Mouse (Mus musculus) myocyte (in vitro differentiated cells): Measurements from ENCODE around the gene Tent5b.

Experiments
- E2F4 ChIP-seq: IDR thresholded peaks from one replicate; pipeline ENCODE4 v1.6.1; 2011; ENCODE audit warnings: mild to moderate bottlenecking, control low read depth, moderate library complexity; ENCODE audit not compliant: insufficient read depth
- MYOD1 ChIP-seq, 3 experiments: IDR thresholded peaks; one replicate each; pipeline ENCODE4 v1.6.1; 2011; ENCODE audit warnings: control low read depth in 2 of 3, low read depth in 2 of 3, mild to moderate bottlenecking in 2 of 3, moderate library complexity in 1 of 3; ENCODE audit not compliant: insufficient read length in 2 of 3, control insufficient read depth in 1 of 3
- POLR2A ChIP-seq: IDR thresholded peaks from one replicate; pipeline ENCODE4 v1.6.1; 2011; ENCODE audit warnings: low read depth, mild to moderate bottlenecking, control low read depth, moderate library complexity; ENCODE audit not compliant: insufficient read length
- POLR2AphosphoS2 ChIP-seq: IDR thresholded peaks from one replicate; pipeline ENCODE4 v1.6.1; 2011; ENCODE audit warnings: low read depth, control low read depth; ENCODE audit not compliant: insufficient read length

DNA sequence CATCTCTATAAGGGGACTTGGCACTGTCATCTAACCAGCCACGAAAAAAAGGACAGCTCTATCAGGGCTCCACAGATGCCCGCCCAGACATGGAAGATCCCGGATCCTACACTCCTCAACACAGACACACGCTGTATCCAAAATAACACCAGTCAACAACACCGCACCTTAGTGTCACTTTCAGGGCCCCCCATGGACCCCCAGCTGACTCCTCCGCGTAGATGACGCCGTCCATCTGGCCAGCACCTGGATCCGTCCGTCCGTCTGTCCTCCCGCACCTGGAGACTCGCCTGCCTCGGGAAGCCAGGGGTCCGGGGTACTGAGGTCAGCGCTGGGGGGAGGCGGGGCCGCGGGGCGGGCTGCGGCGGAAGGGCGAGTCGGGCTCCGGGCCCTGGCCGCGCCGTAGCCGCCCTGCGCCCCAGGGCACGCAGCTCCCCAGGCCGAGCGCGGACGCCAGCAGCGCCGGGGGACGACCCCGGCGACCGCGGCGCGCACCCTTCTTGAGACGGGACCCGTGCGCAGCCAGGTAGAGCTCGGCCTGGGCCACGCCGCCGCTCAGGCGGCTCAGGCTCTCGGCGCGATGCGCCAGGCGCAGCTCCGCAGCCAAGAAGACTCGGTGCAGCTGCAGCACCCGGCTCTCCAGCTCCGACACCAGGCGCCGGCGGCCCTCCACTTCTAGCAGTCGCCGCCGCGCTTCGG, 17.7 kb downstream of the Tent5b start:
- TF ChIP-seq POLR2AphosphoS2, result no peak
- TF ChIP-seq E2F4, result no peak
- no peak for TF ChIP-seq POLR2A
- TF ChIP-seq MYOD1 (IDR thresholded peaks at IDR 0.05; ENCODE audit: control insufficient read depth in 1 of 3, insufficient read length in 2 of 3, low read depth in 2 of 3), result no peak
